Mouse (Mus musculus) midbrain, embryonic 15.5 days (tissue): Measurements from ENCODE around the gene Dgki. TPM values are rescaled to one million over a fixed set of nuclear protein-coding genes. Genes with fewer than 3 reads are reported as not detected.

Source experiments
- ATAC-seq: fragments of 200-750 bp; cut with Nextera tagmentation; replicated peaks from 2 replicates; pipeline ENCODE4 v1.8.0; 2017; ENCODE audit warnings: moderate TSS enrichment
- H3K27ac ChIP-seq: fragments of 300-500 bp; sonication (generic); 2 replicates; pipeline ENCODE4 v1.5.1; 2015; ENCODE audit warnings: mild to moderate bottlenecking, inconsistent platforms
- H3K27me3 ChIP-seq: fragments of 300-500 bp; sonication (generic); replicated peaks from 2 replicates; pipeline ENCODE4 v1.6.1; 2015; ENCODE audit warnings: inconsistent platforms
- H3K36me3 ChIP-seq: fragments of 300-500 bp; sonication (generic); replicated peaks from 2 replicates; pipeline ENCODE4 v1.6.1; 2015; ENCODE audit warnings: inconsistent platforms
- H3K4me1 ChIP-seq: fragments of 300-500 bp; sonication (generic); 2 replicates; pipeline ENCODE4 v1.6.1; 2015; ENCODE audit warnings: inconsistent platforms
- H3K4me2 ChIP-seq: fragments of 300-500 bp; sonication (generic); 2 replicates; pipeline ENCODE4 v1.6.1; 2015; ENCODE audit warnings: inconsistent platforms, mild to moderate bottlenecking, moderate library complexity
- H3K4me3 ChIP-seq: fragments of 300-500 bp; sonication (generic); 2 replicates; pipeline ENCODE4 v1.5.1; 2015; ENCODE audit warnings: mild to moderate bottlenecking, inconsistent platforms
- H3K9ac ChIP-seq: fragments of 300-500 bp; sonication (generic); 2 replicates; pipeline ENCODE4 v1.6.1; 2015; ENCODE audit warnings: mild to moderate bottlenecking, inconsistent platforms
- H3K9me3 ChIP-seq: fragments of 300-500 bp; sonication (generic); 2 replicates; pipeline ENCODE4 v1.6.1; 2016; ENCODE audit warnings: inconsistent platforms
- WGBS: fragments of 180-500 bp; shearing (Covaris S2); methylation state at CpG from one replicate; pipeline ENCODE4 v1.1.7; 2015; ENCODE audit warnings: mixed read lengths; 5-methylcytosine and 5-hydroxymethylcytosine counted together
- polyA plus RNA-seq: library from polyadenylated mRNA; unstranded; fragments of >200 nt; fragmentation: Nextera tagmentation; extraction: Ambion mirVana; gene quantifications from 2 replicates; pipeline ENCODE4 v1.2.1, GENCODE M21; 2015

The Dgki gene
- polyA plus RNA-seq, 1 experiment from 2014 or later: 8.9 TPM

GRCm38 (mm10) chr6:37222947-37223510, 77.0 kb downstream of the Dgki start:
- peaks cover 15% of the 10 kb centered on the region for H3K4me1 ChIP-seq
- no peak overlapping the region for H3K27ac ChIP-seq
- no peaks in the 10 kb centered on the region for H3K9me3 ChIP-seq
- WGBS: 72% methylated on average over 7 of the region's 7 CpGs
- H3K4me3 ChIP-seq: no peak overlapping the region
- H3K27me3 ChIP-seq: no peaks in the 10 kb centered on the region
- H3K36me3 ChIP-seq: no peaks in the 10 kb centered on the region
- H3K4me2 ChIP-seq: no peak overlapping the region
- ATAC-seq: no peak
- no peak overlapping the region for H3K9ac ChIP-seq

DNA sequence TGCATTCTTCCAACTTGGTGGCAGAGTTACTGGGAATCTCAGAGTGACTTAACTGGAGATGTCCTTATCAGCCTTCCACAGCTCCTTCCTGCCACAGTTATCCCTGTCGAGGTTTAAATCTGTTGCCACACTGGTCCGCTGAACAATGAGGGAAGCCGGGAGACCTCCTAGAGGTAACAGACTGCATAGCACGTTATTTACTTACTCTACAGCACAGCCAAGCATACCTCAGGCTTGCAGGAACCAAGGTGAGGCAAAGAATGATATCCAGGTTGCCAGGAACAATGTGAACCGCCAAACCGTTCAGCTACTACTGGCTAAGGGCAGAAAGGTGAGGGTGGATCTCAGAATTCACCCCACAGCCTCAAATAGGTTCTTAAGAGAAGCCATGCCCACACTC, 78.0 kb downstream of the Dgki start:
- 47% methylated on average over 6 of the region's 6 CpGs for WGBS
- H3K4me2 ChIP-seq: no peak overlapping the region

DNA sequence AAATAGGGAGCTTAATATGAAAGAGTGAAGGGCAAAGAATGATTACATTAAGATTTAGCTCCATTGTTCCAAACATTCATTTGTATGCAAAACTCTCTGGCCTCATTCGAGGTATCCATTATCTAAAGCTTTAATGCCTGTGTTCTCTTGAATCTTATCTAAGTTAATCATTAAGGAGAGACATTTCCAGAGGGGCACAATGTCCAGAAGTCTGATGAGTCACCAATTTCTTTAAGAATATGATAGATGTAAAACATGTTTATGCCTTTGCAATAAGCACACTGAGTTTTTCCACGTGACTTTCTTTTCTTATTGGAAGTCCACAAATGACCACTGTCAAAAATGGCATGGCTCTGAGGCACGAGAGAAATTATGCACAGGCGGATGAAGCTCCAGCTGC, 80.9 kb downstream of the Dgki start:
- H3K9ac ChIP-seq: no peak overlapping the region
- WGBS: 79% methylated on average over 4 of the region's 4 CpGs
- no peak for ATAC-seq
- H3K4me2 ChIP-seq: no peak overlapping the region
- H3K9me3 ChIP-seq: no peaks in the 10 kb centered on the region
- H3K4me3 ChIP-seq: no peak overlapping the region
- no peaks in the 10 kb centered on the region for H3K27me3 ChIP-seq
- no peaks in the 10 kb centered on the region for H3K36me3 ChIP-seq
- H3K27ac ChIP-seq: no peak overlapping the region
- peaks cover 22% of the 10 kb centered on the region for H3K4me1 ChIP-seq

More for the DNA sequence above, 78.0 kb downstream of the Dgki start:
- Histone ChIP-seq H3K36me3 (no peaks in the 10 kb centered on the region), H3K9ac (no peak overlapping the region), H3K4me3 (no peak overlapping the region), H3K4me1 (peaks cover 16% of the 10 kb centered on the region), H3K9me3 (no peaks in the 10 kb centered on the region), H3K27ac (no peak overlapping the region), H3K27me3 (no peaks in the 10 kb centered on the region)
- no peak for ATAC-seq

DNA sequence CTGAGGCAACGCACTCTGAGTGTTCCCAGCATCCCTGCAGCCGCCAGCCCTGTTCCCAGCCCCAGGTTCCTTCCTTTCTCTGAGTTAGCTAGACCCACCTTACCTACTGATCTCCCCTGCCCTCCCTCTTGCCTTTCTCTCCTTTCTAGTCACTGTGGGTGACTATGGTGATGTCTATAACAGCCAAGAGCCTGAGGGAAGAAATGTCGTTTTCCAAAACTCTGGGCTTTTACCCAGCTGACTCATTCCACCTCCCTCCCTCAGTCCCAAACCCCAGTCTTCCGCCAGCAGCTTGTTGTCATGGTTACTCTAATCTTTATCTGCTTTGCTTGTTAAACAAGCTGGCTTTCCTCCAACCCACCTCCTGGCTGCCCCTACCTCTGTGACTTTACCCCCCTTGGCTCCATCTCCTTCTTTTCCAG, 83.6 kb downstream of the Dgki start:
- H3K27me3 ChIP-seq: no peaks in the 10 kb centered on the region
- 29% methylated on average over 4 of the region's 4 CpGs for WGBS
- H3K4me1 ChIP-seq: peaks cover 37% of the 10 kb centered on the region
- no peak overlapping the region for H3K9ac ChIP-seq
- H3K27ac ChIP-seq: peak overlapping the region; percentile 55
- H3K9me3 ChIP-seq: no peaks in the 10 kb centered on the region
- peak; percentile 71 for ATAC-seq
- H3K36me3 ChIP-seq: no peaks in the 10 kb centered on the region
- H3K4me3 ChIP-seq: no peak overlapping the region
- no peak overlapping the region for H3K4me2 ChIP-seq

DNA sequence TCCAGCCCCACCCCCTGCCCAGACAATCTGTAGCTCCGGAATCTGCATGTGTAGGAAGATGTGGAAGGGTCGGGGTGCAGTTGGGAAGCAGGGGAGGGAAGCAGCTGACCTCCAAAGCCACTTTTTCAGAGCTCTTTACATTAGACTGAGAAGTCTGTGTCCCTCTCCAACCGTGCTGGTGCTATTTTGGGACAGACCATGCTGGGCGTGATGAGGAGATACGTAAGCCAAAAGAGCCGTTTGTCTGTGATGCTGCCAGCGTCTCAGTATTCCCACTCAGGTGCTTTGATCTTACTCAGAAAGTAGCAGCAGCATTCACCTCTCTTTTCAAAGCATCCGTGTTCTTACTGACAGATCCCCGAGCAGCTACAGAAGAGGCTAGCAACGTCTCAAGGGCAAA, 84.3 kb downstream of the Dgki start:
- Histone ChIP-seq H3K27ac (peak overlapping the region; percentile 55), H3K36me3 (no peaks in the 10 kb centered on the region), H3K9me3 (no peaks in the 10 kb centered on the region), H3K27me3 (no peaks in the 10 kb centered on the region), H3K4me3 (no peak overlapping the region), H3K9ac (no peak overlapping the region), H3K4me2 (no peak overlapping the region), H3K4me1 (peaks cover 42% of the 10 kb centered on the region)
- WGBS: 27% methylated on average over 10 of the region's 10 CpGs
- peak; percentile 29; the same call in 1 of the 2 replicates for ATAC-seq

DNA sequence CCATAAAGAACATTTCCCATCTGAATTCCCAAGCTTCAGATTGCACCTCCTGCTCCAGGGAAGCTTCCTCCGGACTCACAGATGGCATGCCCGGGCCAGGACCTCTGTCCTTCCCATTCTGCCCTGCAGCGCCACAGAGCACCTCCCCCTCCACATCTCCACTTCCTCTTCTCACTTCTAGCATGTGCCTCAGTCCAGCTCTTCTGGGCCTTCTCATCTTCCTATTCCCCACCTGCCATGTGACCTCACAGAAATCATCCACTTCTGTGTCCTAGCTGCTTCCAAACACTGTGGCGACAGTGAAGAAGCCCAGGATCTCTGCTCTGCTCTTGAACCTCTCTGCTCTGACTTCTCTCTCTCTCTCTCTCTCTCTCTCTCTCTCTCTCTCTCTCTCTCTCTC, 87.1 kb downstream of the Dgki start:
- H3K4me3 ChIP-seq: no peak overlapping the region
- no peak for ATAC-seq
- whole genome bisulfite sequencing: 80% methylated on average over 4 of the region's 4 CpGs

GRCm38 (mm10) chr6:37211545-37212247, 88.3 kb downstream of the Dgki start:
- H3K27ac ChIP-seq: peak overlapping the region; percentile 64

More for the DNA sequence above, 87.1 kb downstream of the Dgki start:
- Histone ChIP-seq H3K27ac (no peak overlapping the region), H3K36me3 (no peaks in the 10 kb centered on the region), H3K4me1 (peaks cover 44% of the 10 kb centered on the region), H3K4me2 (no peak overlapping the region), H3K9ac (no peak overlapping the region), H3K9me3 (no peaks in the 10 kb centered on the region), H3K27me3 (no peaks in the 10 kb centered on the region)

GRCm38 (mm10) chr6:37202901-37203300, 97.1 kb downstream of the Dgki start:
- no peaks in the 10 kb centered on the region for H3K4me1 ChIP-seq
- H3K4me3 ChIP-seq: no peak overlapping the region
- H3K9ac ChIP-seq: no peak overlapping the region
- H3K36me3 ChIP-seq: no peaks in the 10 kb centered on the region
- no peaks in the 10 kb centered on the region for H3K27me3 ChIP-seq
- H3K27ac ChIP-seq: no peak overlapping the region
- 60% methylated on average over 4 of the region's 4 CpGs for WGBS
- no peak for ATAC-seq
- no peak overlapping the region for H3K4me2 ChIP-seq
- H3K9me3 ChIP-seq: no peaks in the 10 kb centered on the region

More at GRCm38 (mm10) chr6:37211545-37212247, 88.3 kb downstream of the Dgki start:
- Histone ChIP-seq H3K4me3 (no peak overlapping the region), H3K4me1 (peaks cover 41% of the 10 kb centered on the region), H3K9ac (no peak overlapping the region), H3K4me2 (no peak overlapping the region), H3K9me3 (no peaks in the 10 kb centered on the region), H3K27me3 (no peaks in the 10 kb centered on the region), H3K36me3 (no peaks in the 10 kb centered on the region)
- no peak for ATAC-seq
- WGBS: 17% methylated on average over 9 of the region's 9 CpGs

DNA sequence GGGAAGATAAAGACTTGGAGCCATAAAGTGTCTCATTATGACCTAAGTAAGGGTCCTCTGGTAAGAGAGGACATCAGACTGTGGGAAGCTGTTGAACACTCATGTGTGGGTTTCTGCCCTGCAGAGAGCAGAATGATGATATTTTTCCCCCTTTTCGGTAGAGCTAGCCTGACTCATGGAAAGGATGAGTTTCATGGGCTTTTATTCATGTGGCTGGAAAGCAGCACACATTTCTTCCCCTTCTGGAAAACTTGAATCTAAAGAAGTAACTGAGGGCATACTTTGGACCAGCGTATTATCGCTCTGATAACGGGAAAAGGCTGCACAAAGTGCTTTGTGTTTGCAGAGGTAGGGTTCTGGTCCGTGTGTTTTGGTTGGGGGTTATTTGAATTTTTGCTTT, 99.1 kb downstream of the Dgki start:
- 94% methylated on average over 5 of the region's 5 CpGs for WGBS
- no peak overlapping the region for H3K4me2 ChIP-seq
- no peaks in the 10 kb centered on the region for H3K27me3 ChIP-seq
- H3K4me3 ChIP-seq: no peak overlapping the region
- H3K36me3 ChIP-seq: no peaks in the 10 kb centered on the region
- H3K9me3 ChIP-seq: no peaks in the 10 kb centered on the region
- H3K27ac ChIP-seq: no peak overlapping the region
- H3K9ac ChIP-seq: no peak overlapping the region
- no peak for ATAC-seq
- no peaks in the 10 kb centered on the region for H3K4me1 ChIP-seq

- WGBS: 88% methylated on average over 3 of the region's 3 CpGs
- H3K4me2 ChIP-seq: no peak overlapping the region
- H3K36me3 ChIP-seq: no peaks in the 10 kb centered on the region
- ATAC-seq: no peak
- H3K9me3 ChIP-seq: no peaks in the 10 kb centered on the region
- H3K27ac ChIP-seq: no peak overlapping the region
- H3K27me3 ChIP-seq: no peaks in the 10 kb centered on the region
- H3K4me3 ChIP-seq: no peak overlapping the region
- H3K9ac ChIP-seq: no peak overlapping the region
- H3K4me1 ChIP-seq: peaks cover 6% of the 10 kb centered on the region; the same call in 1 of the 2 replicates
Observed at GRCm38 (mm10) chr6:37199502-37199901, 100.5 kb downstream of the Dgki start.

DNA sequence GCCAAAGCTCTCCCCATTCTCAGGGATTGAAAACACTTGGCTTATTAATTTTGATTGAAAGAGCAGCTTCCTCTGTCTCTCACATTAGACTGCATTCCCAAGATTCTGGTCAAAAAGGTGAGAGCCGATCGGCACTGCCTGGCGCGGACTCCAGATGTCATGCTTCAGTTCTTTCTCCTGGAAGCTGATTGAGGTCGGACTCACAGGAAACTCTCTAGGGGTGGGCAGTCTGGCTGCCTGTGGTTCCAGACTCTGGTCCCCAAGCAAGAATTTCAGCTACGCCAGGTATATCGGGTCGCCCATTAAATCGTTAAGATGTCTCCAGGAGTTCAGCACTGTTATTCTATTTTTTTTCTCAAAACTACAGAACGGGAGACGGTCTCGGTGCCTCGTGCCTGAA, 102.2 kb downstream of the Dgki start:
- ATAC-seq: no peak
- 62% methylated on average over 13 of the region's 13 CpGs for WGBS
- no peak overlapping the region for H3K27ac ChIP-seq
- no peaks in the 10 kb centered on the region for H3K27me3 ChIP-seq
- H3K9me3 ChIP-seq: no peaks in the 10 kb centered on the region
- H3K36me3 ChIP-seq: no peaks in the 10 kb centered on the region
- H3K4me2 ChIP-seq: no peak overlapping the region
- H3K4me1 ChIP-seq: peaks cover 10% of the 10 kb centered on the region; the same call in 1 of the 2 replicates
- H3K9ac ChIP-seq: no peak overlapping the region
- H3K4me3 ChIP-seq: no peak overlapping the region

GRCm38 (mm10) chr6:37196870-37197269, 103.1 kb downstream of the Dgki start:
- no peak overlapping the region for H3K4me3 ChIP-seq
- no peaks in the 10 kb centered on the region for H3K9me3 ChIP-seq
- H3K4me2 ChIP-seq: no peak overlapping the region
- no peak for ATAC-seq
- H3K27ac ChIP-seq: no peak overlapping the region
- H3K4me1 ChIP-seq: peaks cover 10% of the 10 kb centered on the region; the same call in 1 of the 2 replicates
- no peak overlapping the region for H3K9ac ChIP-seq
- WGBS: 85% methylated on average over 5 of the region's 5 CpGs
- no peaks in the 10 kb centered on the region for H3K36me3 ChIP-seq
- no peaks in the 10 kb centered on the region for H3K27me3 ChIP-seq

DNA sequence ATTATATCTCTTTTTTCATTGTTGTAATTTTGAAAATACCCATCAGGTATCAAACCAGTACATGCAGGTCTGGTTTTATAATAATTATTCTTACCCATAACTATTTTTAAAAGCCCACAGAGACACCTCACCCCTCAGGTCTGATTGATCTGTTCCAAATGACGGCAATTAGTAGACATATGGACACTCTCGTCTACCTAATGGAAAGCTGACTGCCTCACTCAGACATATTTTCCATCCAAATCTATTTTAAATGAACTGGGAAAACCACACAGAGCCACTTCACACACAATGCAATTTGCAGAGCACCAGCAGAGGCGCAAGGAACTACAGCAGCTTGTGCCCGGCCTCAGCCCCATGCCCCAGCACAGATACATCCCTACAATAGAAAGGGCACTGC, 104.2 kb downstream of the Dgki start:
- H3K27me3 ChIP-seq: no peaks in the 10 kb centered on the region
- H3K4me1 ChIP-seq: peaks cover 10% of the 10 kb centered on the region; the same call in 1 of the 2 replicates
- no peaks in the 10 kb centered on the region for H3K9me3 ChIP-seq
- no peak overlapping the region for H3K9ac ChIP-seq
- H3K27ac ChIP-seq: no peak overlapping the region
- ATAC-seq: no peak
- H3K36me3 ChIP-seq: no peaks in the 10 kb centered on the region
- WGBS: 74% methylated on average over 4 of the region's 4 CpGs
- no peak overlapping the region for H3K4me3 ChIP-seq
- no peak overlapping the region for H3K4me2 ChIP-seq
